Mouse (Mus musculus) bone marrow macrophage, adult 2 months (primary cell): ENCODE results near the gene Rps27l.

Source experiments
- CTCF ChIP-seq: IDR thresholded peaks from 2 replicates; pipeline ENCODE4 v1.5.1; 2012; ENCODE audit warnings: low read depth, mild to moderate bottlenecking, low read length, moderate library complexity
- POLR2A ChIP-seq: IDR thresholded peaks from 2 replicates; pipeline ENCODE4 v1.6.1; 2012; ENCODE audit warnings: mild to moderate bottlenecking, low read depth, low read length, borderline replicate concordance

DNA sequence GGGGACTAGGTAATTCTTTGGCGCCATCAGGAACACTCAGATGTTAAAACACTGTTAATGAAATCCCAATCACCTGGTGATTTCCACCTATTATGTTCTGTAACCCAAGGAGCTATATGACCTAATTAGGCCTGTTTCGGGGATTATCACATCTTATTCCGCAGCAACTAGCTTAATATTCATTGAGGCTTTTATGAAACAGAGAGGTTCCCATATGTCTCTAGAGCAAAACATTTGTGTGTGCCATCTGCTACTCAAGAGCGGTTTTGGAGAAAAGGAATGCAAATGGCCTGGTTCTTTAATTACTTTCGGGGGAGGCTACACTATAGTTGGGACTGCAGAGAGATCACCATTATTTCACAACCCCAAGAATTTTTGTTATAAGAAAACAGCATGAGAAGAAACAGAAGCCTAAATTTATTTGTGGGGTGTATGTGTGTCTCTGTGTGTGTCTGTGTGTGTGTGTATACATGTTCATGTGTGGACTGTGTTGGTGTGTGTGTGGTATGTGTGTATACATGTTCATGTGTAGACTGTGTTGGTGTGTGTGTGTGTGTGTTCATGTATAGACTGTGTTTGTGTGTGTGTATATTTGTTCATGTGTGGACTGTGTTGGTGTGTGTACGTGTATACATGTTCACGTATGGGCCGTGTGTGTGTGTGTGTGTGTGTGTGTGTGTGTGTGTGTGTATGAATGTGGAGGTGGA lies 18.0 kb upstream of the Rps27l start:
- no peak for TF ChIP-seq CTCF
- TF ChIP-seq POLR2A, result no peak
